Mouse (Mus musculus): ENCODE data around the gene D930020B18Rik. TPM values are rescaled to one million over a fixed set of nuclear protein-coding genes. Genes with fewer than 3 reads are reported as not detected.

The D930020B18Rik gene
- polyA plus RNA-seq, 1 experiment from 2014 or later, result 0.57 TPM

- Histone ChIP-seq H3K9ac (no peak overlapping the region), H3K36me3 (peaks cover 47% of the 10 kb centered on the region), H3K4me2 (no peak overlapping the region), H3K27me3 (no peaks in the 10 kb centered on the region), H3K4me1 (peaks cover 14% of the 10 kb centered on the region), H3K9me3 (no peaks in the 10 kb centered on the region), H3K4me3 (no peak overlapping the region), H3K27ac (no peak overlapping the region)
- 81% methylated on average over 6 of the region's 6 CpGs for WGBS
- no peak for ATAC-seq (ENCODE audit: borderline replicate concordance, extremely low read depth, low FRiP score, low TSS enrichment)
Measured at GRCm38 (mm10) chr10:121622431-121622830, 19.0 kb upstream of the D930020B18Rik start.

GRCm38 (mm10) chr10:121623670-121624069 lies 17.7 kb upstream of the D930020B18Rik start:
- Histone ChIP-seq H3K36me3 (peaks cover 36% of the 10 kb centered on the region), H3K9ac (no peak overlapping the region), H3K4me3 (no peak overlapping the region), H3K9me3 (no peaks in the 10 kb centered on the region), H3K27ac (no peak overlapping the region), H3K4me2 (no peak overlapping the region), H3K27me3 (no peaks in the 10 kb centered on the region), H3K4me1 (peaks cover 14% of the 10 kb centered on the region)
- ATAC-seq (ENCODE audit: borderline replicate concordance, extremely low read depth, low FRiP score, low TSS enrichment), result no peak
- WGBS, result 66% methylated on average over 7 of the region's 7 CpGs

- H3K27ac ChIP-seq, result 0 out of 2 replicates have a peak overlapping the region, but pooled peaks have one; percentile 94
- peaks cover 24% of the 10 kb centered on the region for H3K36me3 ChIP-seq
- peak overlapping the region; percentile 57 for H3K4me2 ChIP-seq
- no peak for ATAC-seq (ENCODE audit: borderline replicate concordance, extremely low read depth, low FRiP score, low TSS enrichment)
- H3K9ac ChIP-seq, result peak overlapping the region; percentile 82
- 4% methylated on average over 9 of the region's 9 CpGs for WGBS
- H3K27me3 ChIP-seq, result no peaks in the 10 kb centered on the region
- H3K4me1 ChIP-seq, result peaks cover 14% of the 10 kb centered on the region
- H3K4me3 ChIP-seq, result peak overlapping the region; percentile 83
- no peaks in the 10 kb centered on the region for H3K9me3 ChIP-seq
Measured at GRCm38 (mm10) chr10:121625006-121625405, 16.4 kb upstream of the D930020B18Rik start.

- no peak for ATAC-seq (ENCODE audit: borderline replicate concordance, extremely low read depth, low FRiP score, low TSS enrichment)
- no peaks in the 10 kb centered on the region for H3K27me3 ChIP-seq
- WGBS, result under 1% methylated on average over 41 of the region's 41 CpGs
- H3K9ac ChIP-seq, result peak overlapping the region; percentile 82
- peak overlapping the region; percentile 94 for H3K27ac ChIP-seq
- H3K9me3 ChIP-seq, result no peaks in the 10 kb centered on the region
- H3K36me3 ChIP-seq, result peaks cover 19% of the 10 kb centered on the region
- H3K4me3 ChIP-seq, result peak overlapping the region; percentile 83
- H3K4me1 ChIP-seq, result peaks cover 14% of the 10 kb centered on the region
- peak overlapping the region; percentile 57 for H3K4me2 ChIP-seq
Measured at GRCm38 (mm10) chr10:121625407-121626185, 15.8 kb upstream of the D930020B18Rik start.

- Histone ChIP-seq H3K4me1 (peaks cover 14% of the 10 kb centered on the region), H3K9ac (peak within 1 kb of the TSS; percentile 82), H3K9me3 (no peaks in the 10 kb centered on the region), H3K36me3 (peaks cover 12% of the 10 kb centered on the region), H3K4me2 (peak within 1 kb of the TSS; percentile 57), H3K27me3 (no peaks in the 10 kb centered on the region), H3K4me3 (peak within 1 kb of the TSS; percentile 83), H3K27ac (peak within 1 kb of the TSS; percentile 94)
- peak; percentile 100 for ATAC-seq (ENCODE audit: borderline replicate concordance, extremely low read depth, low FRiP score, low TSS enrichment)
- under 1% methylated on average over 62 of the region's 70 CpGs for WGBS
Measured at GRCm38 (mm10) chr10:121626186-121626882, 15.1 kb upstream of the D930020B18Rik start, which contains the start of gene Xpot. Xpot (minus strand) TSS chr10:121626332.

- peaks cover 14% of the 10 kb centered on the region for H3K4me1 ChIP-seq
- no peak overlapping the region for H3K27ac ChIP-seq
- 80% methylated on average over 10 of the region's 10 CpGs for WGBS
- ATAC-seq (ENCODE audit: borderline replicate concordance, extremely low read depth, low FRiP score, low TSS enrichment), result no peak
- H3K27me3 ChIP-seq, result no peaks in the 10 kb centered on the region
- peak overlapping the region; percentile 83 for H3K4me3 ChIP-seq
- no peak overlapping the region for H3K9ac ChIP-seq
- peak overlapping the region; percentile 57 for H3K4me2 ChIP-seq
- H3K9me3 ChIP-seq, result no peaks in the 10 kb centered on the region
- peaks cover 2% of the 10 kb centered on the region for H3K36me3 ChIP-seq
Measured at GRCm38 (mm10) chr10:121627216-121627852, 14.1 kb upstream of the D930020B18Rik start.

GRCm38 (mm10) chr10:121628561-121629040 lies 12.8 kb upstream of the D930020B18Rik start:
- no peaks in the 10 kb centered on the region for H3K27me3 ChIP-seq
- ATAC-seq (ENCODE audit: borderline replicate concordance, extremely low read depth, low FRiP score, low TSS enrichment), result no peak
- H3K4me2 ChIP-seq, result no peak overlapping the region
- H3K27ac ChIP-seq, result no peak overlapping the region
- H3K4me1 ChIP-seq, result peaks cover 14% of the 10 kb centered on the region
- WGBS, result 84% methylated on average over 6 of the region's 6 CpGs
- H3K36me3 ChIP-seq, result no peaks in the 10 kb centered on the region
- no peak overlapping the region for H3K9ac ChIP-seq
- no peak overlapping the region for H3K4me3 ChIP-seq
- no peaks in the 10 kb centered on the region for H3K9me3 ChIP-seq

- no peak for ATAC-seq (ENCODE audit: borderline replicate concordance, extremely low read depth, low FRiP score, low TSS enrichment)
- no peak overlapping the region for H3K4me2 ChIP-seq
- no peak overlapping the region for H3K4me3 ChIP-seq
- no peaks in the 10 kb centered on the region for H3K4me1 ChIP-seq
- WGBS, result 45% methylated on average over 1 of the region's 1 CpGs
- H3K36me3 ChIP-seq, result no peaks in the 10 kb centered on the region
- H3K27ac ChIP-seq, result no peak overlapping the region
- no peaks in the 10 kb centered on the region for H3K9me3 ChIP-seq
- H3K9ac ChIP-seq, result no peak overlapping the region
- 0 out of 2 replicates have a peak, but pooled peaks cover 2% of the 10 kb centered on the region for H3K27me3 ChIP-seq
Measured at GRCm38 (mm10) chr10:121634159-121634558, 7.2 kb upstream of the D930020B18Rik start.

GRCm38 (mm10) chr10:121636276-121636675 lies 5.1 kb upstream of the D930020B18Rik start:
- no peak overlapping the region for H3K9ac ChIP-seq
- H3K36me3 ChIP-seq, result no peaks in the 10 kb centered on the region
- H3K27ac ChIP-seq, result no peak overlapping the region
- WGBS, result 77% methylated on average over 6 of the region's 6 CpGs
- H3K4me1 ChIP-seq, result peaks cover 4% of the 10 kb centered on the region; the same call in 1 of the 2 replicates
- no peak overlapping the region for H3K4me3 ChIP-seq
- H3K27me3 ChIP-seq, result peaks cover 21% of the 10 kb centered on the region
- ATAC-seq (ENCODE audit: borderline replicate concordance, extremely low read depth, low FRiP score, low TSS enrichment), result no peak
- no peaks in the 10 kb centered on the region for H3K9me3 ChIP-seq
- no peak overlapping the region for H3K4me2 ChIP-seq

- WGBS, result 78% methylated on average over 5 of the region's 5 CpGs
- ATAC-seq (ENCODE audit: borderline replicate concordance, extremely low read depth, low FRiP score, low TSS enrichment), result no peak
Measured at GRCm38 (mm10) chr10:121639573-121639972, 1.8 kb upstream of the D930020B18Rik start.

GRCm38 (mm10) chr10:121640150-121640930 lies 1.0 kb upstream of the D930020B18Rik start:
- Histone ChIP-seq H3K36me3 (no peaks in the 10 kb centered on the region), H3K27me3 (peaks cover 42% of the 10 kb centered on the region), H3K9ac (0 out of 2 replicates have a peak overlapping the region, but pooled peaks have one; percentile 21), H3K4me3 (no peak overlapping the region), H3K9me3 (no peaks in the 10 kb centered on the region), H3K4me2 (peak overlapping the region; percentile 96), H3K27ac (no peak overlapping the region), H3K4me1 (peaks cover 12% of the 10 kb centered on the region)
- no peak for ATAC-seq (ENCODE audit: borderline replicate concordance, extremely low read depth, low FRiP score, low TSS enrichment)
- 46% methylated on average over 6 of the region's 6 CpGs for WGBS

More at GRCm38 (mm10) chr10:121639573-121639972, 1.8 kb upstream of the D930020B18Rik start:
- Histone ChIP-seq H3K9me3 (no peaks in the 10 kb centered on the region), H3K27ac (no peak overlapping the region), H3K4me2 (no peak overlapping the region), H3K4me3 (no peak overlapping the region), H3K36me3 (no peaks in the 10 kb centered on the region), H3K27me3 (peaks cover 42% of the 10 kb centered on the region), H3K9ac (no peak overlapping the region), H3K4me1 (peaks cover 12% of the 10 kb centered on the region)
